Mouse (Mus musculus) bone marrow macrophage, adult 2 months (primary cell): ENCODE measurements around the gene Ralgps1. TPM values are rescaled to one million over a fixed set of nuclear protein-coding genes. Genes with fewer than 3 reads are reported as not detected.
A peak's percentile ranks its signal among the peaks of the same experiment; 100 is the strongest.
"Not testable (repeated sequence)": the region's sequence is repeated elsewhere in the genome, so short reads cannot be mapped to it uniquely, and the experiment has no call there.

Source experiments
- H3K27ac ChIP-seq: 2 replicates; pipeline ENCODE4 v1.5.1; 2012; ENCODE audit warnings: low read depth, low read length; ENCODE audit not compliant: insufficient read depth
- H3K4me1 ChIP-seq: 2 replicates; pipeline ENCODE4 v1.6.1; 2012; ENCODE audit warnings: low read length; ENCODE audit not compliant: control insufficient read depth, insufficient read depth
- H3K4me3 ChIP-seq: 2 replicates; pipeline ENCODE4 v1.5.1; 2012; ENCODE audit warnings: mild to moderate bottlenecking, low read length, moderate library complexity; ENCODE audit not compliant: insufficient read depth
- CTCF ChIP-seq: IDR thresholded peaks from 2 replicates; pipeline ENCODE4 v1.5.1; 2012; ENCODE audit warnings: low read depth, mild to moderate bottlenecking, low read length, moderate library complexity
- POLR2A ChIP-seq: IDR thresholded peaks from 2 replicates; pipeline ENCODE4 v1.6.1; 2012; ENCODE audit warnings: mild to moderate bottlenecking, low read depth, low read length, borderline replicate concordance
- polyA plus RNA-seq: library from polyadenylated mRNA; stranded (reverse); fragments of >200 nt; gene quantifications from 2 replicates; pipeline ENCODE4 v1.2.4, GENCODE M21; 2012; ENCODE audit not compliant: missing spikeins, insufficient read depth, insufficient read length

The Ralgps1 gene
- polyA plus RNA-seq, 1 experiment = 7.6 TPM

DNA sequence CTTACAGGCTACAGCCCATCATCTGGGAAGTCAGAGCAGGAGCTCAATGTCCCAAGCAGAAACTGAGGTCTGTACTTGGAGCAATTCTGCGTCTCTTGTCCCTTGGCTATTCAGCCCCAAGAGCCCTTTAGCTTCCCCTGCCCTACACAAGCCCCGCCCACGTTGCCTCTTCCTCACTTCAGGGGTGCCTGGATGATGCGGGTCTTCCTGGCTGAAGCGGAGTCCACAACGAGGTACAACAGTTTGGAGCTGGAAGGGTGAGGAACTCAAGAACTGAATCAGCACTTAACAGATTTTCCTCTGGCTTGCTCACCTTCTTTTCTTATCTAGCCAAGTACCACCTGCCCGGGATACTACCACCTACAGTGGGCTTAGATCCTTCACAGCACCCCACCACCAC, 239.0 kb downstream of the Ralgps1 start:
- TF ChIP-seq CTCF = no peak
- no peak for TF ChIP-seq POLR2A
- peaks cover 12% of the 10 kb centered on the region for H3K4me1 ChIP-seq

DNA sequence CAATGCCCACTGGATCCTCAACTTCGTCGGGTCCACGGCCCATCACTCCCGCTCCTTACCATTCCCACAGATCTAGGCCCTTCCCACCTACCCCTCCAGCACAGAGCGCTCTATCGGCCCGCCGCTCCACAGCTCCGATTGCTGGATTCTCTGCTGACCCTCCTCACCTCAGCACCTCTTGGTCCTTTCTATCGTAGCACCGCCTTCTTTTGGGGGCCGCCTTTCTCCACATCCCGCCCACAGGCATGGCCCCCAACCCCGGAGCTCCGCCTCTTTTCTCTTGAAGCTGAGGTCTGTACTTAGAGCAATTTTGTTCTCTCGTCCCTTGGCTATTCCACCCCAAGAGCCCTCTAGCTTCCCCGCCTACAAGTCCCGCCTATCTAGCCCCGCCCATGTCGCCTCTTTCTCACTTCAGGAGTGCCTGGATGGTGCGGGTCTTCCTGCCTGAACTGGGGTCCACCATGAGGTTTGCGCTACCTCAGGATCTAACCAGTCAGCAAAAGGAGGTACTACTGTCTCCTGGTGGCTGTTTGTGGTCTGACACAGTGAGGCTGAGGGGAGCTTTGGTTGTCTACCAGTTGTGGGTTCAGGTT, 239.7 kb downstream of the Ralgps1 start, which contains the start of gene Garnl3:
TSS of gene Garnl3 (minus strand) at position 155 of the 593 bp plus-strand sequence.
- peak within 1 kb of the TSS; percentile 65 for H3K4me3 ChIP-seq
- H3K27ac ChIP-seq = no peak within 1 kb of the TSS
- TF ChIP-seq CTCF (peak; percentile 29; the same call in 1 of the 2 replicates), POLR2A (no peak)
- peaks cover 8% of the 10 kb centered on the region for H3K4me1 ChIP-seq

More for the DNA sequence above, 239.0 kb downstream of the Ralgps1 start:
- Histone ChIP-seq H3K27ac (no peak overlapping the region), H3K4me3 (no peak overlapping the region)

DNA sequence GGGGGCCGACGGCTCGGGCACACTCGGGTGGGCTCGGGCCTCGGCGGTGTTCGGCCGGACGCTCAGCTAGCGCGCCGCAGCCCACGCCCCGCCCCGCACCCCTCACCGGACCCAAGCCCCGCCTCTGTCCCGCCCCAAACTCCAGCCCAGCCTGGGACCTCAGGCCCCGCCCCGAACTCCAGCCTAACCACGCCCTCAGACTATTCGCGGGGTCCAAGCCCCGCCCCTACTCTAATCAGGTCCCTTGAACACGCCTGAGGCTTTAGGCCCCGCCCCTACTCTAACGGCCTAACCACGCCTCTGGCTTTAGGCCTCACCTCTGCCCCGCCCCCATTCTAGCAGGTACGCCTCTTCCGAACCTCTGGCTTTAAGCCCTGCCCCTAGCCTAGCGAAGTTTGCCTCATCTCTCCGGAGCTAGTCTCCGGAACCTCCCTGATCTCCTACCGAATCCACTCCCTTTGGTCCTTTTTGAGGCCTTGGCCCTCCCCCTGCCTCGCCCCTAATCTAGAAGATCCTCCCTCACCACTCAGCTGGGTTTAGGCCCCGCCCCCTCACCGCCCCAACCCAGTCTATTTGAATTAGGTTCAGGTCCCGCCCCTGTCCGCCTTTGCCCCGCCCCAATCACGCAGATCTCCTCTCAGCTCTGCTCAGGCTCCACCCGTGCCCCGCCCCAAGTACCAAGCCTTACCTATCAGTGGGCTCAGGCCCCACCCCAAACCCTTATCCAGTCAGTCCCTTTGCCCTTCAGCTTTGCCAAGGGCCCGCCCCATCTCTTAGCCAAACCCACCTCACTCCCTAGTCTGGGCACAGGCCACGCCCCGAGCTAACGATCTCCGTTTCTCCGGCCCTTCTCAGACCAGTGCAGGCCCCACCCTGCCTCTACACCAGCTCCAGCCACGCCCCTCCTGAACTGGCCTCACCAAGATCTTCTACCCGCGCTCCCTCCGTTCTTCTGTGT, 240.5 kb downstream of the Ralgps1 start:
- H3K27ac ChIP-seq = no peak overlapping the region
- TF ChIP-seq CTCF = no peak
- TF ChIP-seq POLR2A = no peak
- H3K4me1 ChIP-seq = peaks cover 8% of the 10 kb centered on the region

GRCm38 (mm10) chr2:33130141-33130525, 241.2 kb downstream of the Ralgps1 start:
- H3K4me1 ChIP-seq = peaks cover 8% of the 10 kb centered on the region
- H3K27ac ChIP-seq = no peak overlapping the region
- no peak for TF ChIP-seq POLR2A
- TF ChIP-seq CTCF = no peak
- peak overlapping the region; percentile 65 for H3K4me3 ChIP-seq

More for the DNA sequence above, 240.5 kb downstream of the Ralgps1 start:
- peak overlapping the region; percentile 65 for H3K4me3 ChIP-seq

- Histone ChIP-seq H3K4me1 (peaks cover 8% of the 10 kb centered on the region), H3K4me3 (peak overlapping the region; percentile 65), H3K27ac (no peak overlapping the region)
- TF ChIP-seq CTCF (no peak), POLR2A (no peak)
Observed at GRCm38 (mm10) chr2:33129696-33130095, 241.6 kb downstream of the Ralgps1 start.

DNA sequence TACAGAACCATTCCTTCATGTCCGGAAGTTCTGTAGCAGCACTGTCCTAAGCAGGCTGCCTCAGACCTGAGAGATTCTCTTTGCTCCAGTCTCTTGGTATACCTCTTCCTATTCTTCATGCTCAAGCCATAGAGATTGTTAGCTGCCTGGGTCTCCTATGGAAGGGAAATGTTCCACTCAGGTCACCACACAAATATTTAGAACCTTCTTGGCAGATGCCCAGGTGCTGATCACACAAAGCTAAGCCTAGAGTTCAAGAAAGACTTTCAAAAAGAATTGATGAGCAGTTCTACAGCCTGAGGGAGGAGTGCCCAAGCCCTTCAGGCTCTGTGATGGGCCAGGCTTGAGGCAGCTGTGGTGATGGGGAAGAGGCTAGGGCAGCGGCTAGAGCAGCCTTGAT, 242.3 kb downstream of the Ralgps1 start:
- TF ChIP-seq POLR2A (no peak), CTCF (no peak)
- H3K4me1 ChIP-seq = peaks cover 8% of the 10 kb centered on the region
- H3K27ac ChIP-seq = no peak overlapping the region
- no peak overlapping the region for H3K4me3 ChIP-seq

DNA sequence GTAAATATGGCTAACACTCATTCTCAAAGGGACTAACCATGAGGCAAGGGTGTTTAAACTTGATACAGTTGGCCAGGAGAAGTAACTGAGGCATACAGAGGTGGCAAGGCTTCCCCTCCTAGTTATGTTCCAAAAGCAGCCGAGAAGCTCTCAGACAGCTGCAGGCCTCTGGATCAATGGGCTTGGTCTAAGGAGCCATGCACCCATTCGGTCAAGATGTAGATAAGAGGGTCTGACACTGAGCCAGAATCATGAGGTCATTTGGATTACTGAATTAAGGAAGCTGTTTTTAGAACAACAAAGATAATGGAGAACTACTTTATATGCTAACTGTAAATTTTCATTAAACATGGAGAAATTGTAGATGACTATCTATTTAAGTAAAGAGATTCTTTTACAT, 244.0 kb downstream of the Ralgps1 start:
- Histone ChIP-seq H3K4me3 (no peak overlapping the region), H3K27ac (no peak overlapping the region), H3K4me1 (peaks cover 8% of the 10 kb centered on the region)
- TF ChIP-seq CTCF (no peak), POLR2A (no peak)

DNA sequence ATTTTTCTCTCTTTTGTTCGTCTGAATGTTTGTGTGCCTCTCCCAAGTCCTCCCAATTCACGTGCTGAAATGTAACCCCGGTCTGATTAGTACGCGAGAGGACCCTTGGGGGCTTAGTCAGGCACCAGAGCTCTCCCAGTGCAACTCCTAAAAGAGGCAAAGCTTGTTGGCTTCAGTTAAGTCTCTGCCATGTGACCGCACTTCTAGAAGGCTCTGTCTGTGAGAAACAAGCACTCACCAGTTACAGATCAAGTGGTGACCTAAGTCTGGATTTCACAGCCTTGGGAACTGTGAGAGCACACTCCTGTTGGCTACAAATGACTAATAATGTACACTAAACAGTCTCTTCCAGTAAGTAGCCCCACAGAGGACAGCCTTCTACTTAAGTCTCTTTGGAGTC, 248.4 kb downstream of the Ralgps1 start:
- TF ChIP-seq CTCF = no peak
- no peak for TF ChIP-seq POLR2A
- H3K4me3 ChIP-seq = no peak overlapping the region
- H3K27ac ChIP-seq = no peak overlapping the region
- H3K4me1 ChIP-seq = no peaks in the 10 kb centered on the region

- no peak overlapping the region for H3K27ac ChIP-seq
- no peak for TF ChIP-seq POLR2A
- H3K4me1 ChIP-seq = peaks cover 5% of the 10 kb centered on the region; the same call in 1 of the 2 replicates
- no peak overlapping the region for H3K4me3 ChIP-seq
Observed at GRCm38 (mm10) chr2:33100536-33100935, 270.8 kb downstream of the Ralgps1 start.

DNA sequence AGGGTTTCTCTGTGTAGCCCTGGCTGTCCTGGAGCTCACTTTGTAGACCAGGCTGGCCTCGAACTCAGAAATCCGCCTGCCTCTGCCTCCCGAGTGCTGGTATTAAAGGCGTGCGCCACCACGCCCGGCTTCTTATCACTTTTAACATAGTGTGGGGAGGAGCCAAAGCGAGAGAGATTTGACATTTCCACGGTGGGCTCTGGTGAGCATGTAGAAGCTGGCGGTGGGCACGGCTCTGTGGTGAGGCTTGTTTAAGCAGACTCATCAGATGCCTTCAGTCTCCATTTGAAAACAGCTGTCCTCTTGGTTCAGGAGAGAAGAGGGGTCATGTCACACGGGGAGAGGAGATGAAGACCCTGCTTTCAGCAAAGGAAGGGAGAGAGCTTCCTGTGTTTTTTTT, 274.0 kb downstream of the Ralgps1 start:
- H3K27ac ChIP-seq, H3K4me1 ChIP-seq, H3K4me3 ChIP-seq: not testable (repeated sequence)
